Mouse (Mus musculus): ENCODE data around the gene Gnat1. TPM values are rescaled to one million over a fixed set of nuclear protein-coding genes. Genes with fewer than 3 reads are reported as not detected.

Gnat1 gene
- polyA plus RNA-seq, 2 experiments from 2014 or later = 1.1 TPM; not detected in 1

- ATAC-seq = peak; percentile 86
Observed at GRCm38 (mm10) chr9:107644495-107645152, 34.9 kb downstream of the Gnat1 start.

GRCm38 (mm10) chr9:107643544-107644214, 35.8 kb downstream of the Gnat1 start:
- ATAC-seq = no peak

- no peak for ATAC-seq
Observed at GRCm38 (mm10) chr9:107641666-107642065, 37.8 kb downstream of the Gnat1 start.

- no peak for ATAC-seq
Observed at GRCm38 (mm10) chr9:107640257-107640772, 39.2 kb downstream of the Gnat1 start.

- no peak for ATAC-seq
Observed at GRCm38 (mm10) chr9:107637070-107637469, 42.4 kb downstream of the Gnat1 start.

GRCm38 (mm10) chr9:107635279-107636028, 44.1 kb downstream of the Gnat1 start, which contains the start of gene Gnai2:
Gene Gnai2, minus strand, starts transcription at chr9:107635367.
- peak; percentile 79 for ATAC-seq

GRCm38 (mm10) chr9:107634406-107635278, 44.9 kb downstream of the Gnat1 start:
- ATAC-seq = no peak

- ATAC-seq = no peak
Observed at GRCm38 (mm10) chr9:107633661-107634405, 45.7 kb downstream of the Gnat1 start.

- ATAC-seq = peak; percentile 69
Observed at GRCm38 (mm10) chr9:107633091-107633660, 46.3 kb downstream of the Gnat1 start.

GRCm38 (mm10) chr9:107632478-107632877, 47.0 kb downstream of the Gnat1 start:
- ATAC-seq = no peak

GRCm38 (mm10) chr9:107631861-107632260, 47.7 kb downstream of the Gnat1 start:
- ATAC-seq = no peak

GRCm38 (mm10) chr9:107631311-107631826, 48.1 kb downstream of the Gnat1 start:
- ATAC-seq = no peak

- no peak for ATAC-seq
Observed at GRCm38 (mm10) chr9:107630576-107630975, 48.9 kb downstream of the Gnat1 start.

- ATAC-seq = peak; percentile 18
Observed at GRCm38 (mm10) chr9:107629901-107630425, 49.5 kb downstream of the Gnat1 start.

- no peak for ATAC-seq
Observed at GRCm38 (mm10) chr9:107629411-107629730, 50.1 kb downstream of the Gnat1 start.

- no peak for ATAC-seq
Observed at GRCm38 (mm10) chr9:107628721-107629410, 50.6 kb downstream of the Gnat1 start.

GRCm38 (mm10) chr9:107627387-107628255, 51.9 kb downstream of the Gnat1 start:
- ATAC-seq = no peak

GRCm38 (mm10) chr9:107626844-107627277, 52.7 kb downstream of the Gnat1 start:
- no peak for ATAC-seq

Measured in activated CD4-positive, CD25-positive, alpha-beta regulatory T cell, adult 4 months (primary cell).